Mouse (Mus musculus) ES-E14 (cell line): Measurements from ENCODE around the gene Olfr792. TPM values are rescaled to one million over a fixed set of nuclear protein-coding genes. Genes with fewer than 3 reads are reported as not detected.
A peak's percentile ranks its signal among the peaks of the same experiment; 100 is the strongest.

Source experiments
- DNase-seq: peaks from one replicate; pipeline ENCODE4 v3.0.0-alpha.2; 2013; ENCODE audit warnings: low read depth, low spot score
- H3K27ac ChIP-seq: 2 replicates; pipeline ENCODE4 v1.5.1; 2012; ENCODE audit warnings: low read depth, mild to moderate bottlenecking, low read length, moderate library complexity, mixed read lengths; ENCODE audit not compliant: poor library complexity, insufficient read depth, severe bottlenecking
- H3K36me3 ChIP-seq: 2 replicates; pipeline ENCODE4 v1.6.1; 2012; ENCODE audit warnings: mild to moderate bottlenecking, low read length, moderate library complexity, mixed read lengths; ENCODE audit not compliant: control insufficient read depth, poor library complexity, insufficient read depth, severe bottlenecking
- H3K4me1 ChIP-seq, 2 experiments: fragments of 150-350 bp in 1 of 2; sonication (generic) in 1 of 2; 2 replicates each; pipeline ENCODE4 v1.6.1; 2012; ENCODE audit warnings: low read length in 2 of 2, mild to moderate bottlenecking in 1 of 2, mixed read lengths in 1 of 2; ENCODE audit not compliant: control insufficient read depth in 2 of 2, insufficient read depth in 2 of 2, poor library complexity in 1 of 2
- H3K4me3 ChIP-seq, 2 experiments: fragments of 150-350 bp in 1 of 2; sonication (generic) in 1 of 2; 2 replicates each; pipeline ENCODE4 v1.5.1; 2012; ENCODE audit warnings: low read length in 2 of 2, low read depth in 1 of 2, mild to moderate bottlenecking in 1 of 2, mixed read lengths in 1 of 2; ENCODE audit not compliant: insufficient read depth in 1 of 2, poor library complexity in 1 of 2, severe bottlenecking in 1 of 2
- H3K9ac ChIP-seq: 2 replicates; pipeline ENCODE4 v1.6.1; 2012; ENCODE audit warnings: low read depth, mild to moderate bottlenecking, low read length, mixed read lengths; ENCODE audit not compliant: poor library complexity, insufficient read depth, severe bottlenecking
- H3K9me3 ChIP-seq: fragments of 150-350 bp; sonication (generic); 2 replicates; pipeline ENCODE4 v1.6.1; 2012; ENCODE audit warnings: low read depth, mild to moderate bottlenecking, low read length; ENCODE audit not compliant: control insufficient read depth, insufficient read depth
- CHD2 ChIP-seq: IDR thresholded peaks from 2 replicates; pipeline ENCODE4 v1.6.1; 2014; ENCODE audit warnings: mild to moderate bottlenecking, low read depth, low read length, inconsistent platforms
- HCFC1 ChIP-seq: IDR thresholded peaks from 2 replicates; pipeline ENCODE4 v1.6.1; 2012; ENCODE audit warnings: low read length, inconsistent platforms, borderline replicate concordance; ENCODE audit not compliant: insufficient read depth
- MAFK ChIP-seq: IDR thresholded peaks from 2 replicates; pipeline ENCODE4 v1.6.1; 2014; ENCODE audit warnings: mild to moderate bottlenecking, low read depth, low read length, inconsistent platforms; ENCODE audit not compliant: insufficient read depth
- ZC3H11A ChIP-seq: IDR thresholded peaks from 2 replicates; pipeline ENCODE4 v1.6.1; 2012; ENCODE audit warnings: low read depth, mild to moderate bottlenecking, inconsistent platforms, low read length, borderline replicate concordance
- ZNF384 ChIP-seq: IDR thresholded peaks from 2 replicates; pipeline ENCODE4 v1.6.1; 2012; ENCODE audit warnings: low read depth, low read length, inconsistent platforms
- in situ Hi-C, 2 experiments: fragments of 600-800 bp; cut with MboI; formaldehyde crosslinking; loops; one replicate each; pipeline ENCODE4 v1.15.1; 2025; ENCODE audit warnings: low sequenced_read_pairs in 2 of 2, inconsistent platforms in 1 of 2; ENCODE audit not compliant: unreplicated experiment in 2 of 2
- total RNA-seq: library from RNA; depleted of rRNA; stranded (reverse); fragments of 300-350 nt; gene quantifications from 2 replicates; pipeline ENCODE4 v1.2.3, GENCODE M21; 2012; rRNA removed

The Olfr792 gene
- not detected in 2 replicates for total RNA-seq

DNA sequence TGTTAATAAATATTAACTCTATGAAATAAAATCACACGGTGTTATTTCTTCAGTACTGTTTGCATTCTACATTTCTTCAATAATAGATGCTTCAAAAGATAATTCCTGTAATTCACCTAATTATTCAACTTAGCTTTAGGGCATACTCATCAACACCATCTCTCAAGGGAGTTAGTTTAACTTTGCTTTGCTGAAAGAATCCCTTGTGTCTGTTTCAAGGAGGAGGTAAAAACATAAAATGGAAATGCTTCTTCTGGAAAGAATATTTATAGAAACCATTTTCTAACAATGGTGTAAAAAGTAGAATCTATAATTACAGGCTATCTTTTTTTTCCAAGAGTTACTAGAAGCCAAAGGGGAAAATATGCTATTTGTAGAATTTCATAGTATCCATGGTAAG is at the start of gene Olfr792:
Gene Olfr792 (plus strand): TSS at position 301 of the 400 bp plus-strand sequence.
- no peaks in the 10 kb centered on the region for H3K36me3 ChIP-seq
- in situ Hi-C loops = no loop called here
- TF ChIP-seq CHD2 (no peak), MAFK (no peak), ZNF384 (no peak), ZC3H11A (no peak), HCFC1 (no peak)
- H3K9ac ChIP-seq = no peak within 1 kb of the TSS
- no peak for DNase-seq
- no peak within 1 kb of the TSS for H3K4me3 ChIP-seq
- H3K4me1 ChIP-seq = no peaks in the 10 kb centered on the region
- no peak within 1 kb of the TSS for H3K27ac ChIP-seq
- no peaks in the 10 kb centered on the region; the same call in 1 of the 2 replicates for H3K9me3 ChIP-seq

DNA sequence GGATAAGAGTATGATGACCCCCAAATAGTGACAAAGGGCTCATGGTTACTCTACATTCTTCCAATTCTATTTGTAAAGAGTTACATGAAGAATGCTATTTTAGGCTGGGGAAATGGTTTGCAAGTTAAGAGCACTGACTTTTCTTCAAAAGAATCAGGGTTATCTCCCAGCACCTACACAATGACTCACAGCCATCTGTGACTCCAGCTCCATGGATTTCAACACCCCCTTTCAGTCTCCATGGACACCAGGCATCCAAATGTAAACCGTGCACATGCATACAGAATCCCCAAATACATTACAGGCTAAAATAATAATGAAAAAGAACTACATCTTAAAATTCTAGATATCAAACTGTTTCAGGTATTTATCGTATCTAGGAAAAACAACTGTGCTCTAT is 48.9 kb upstream of the Olfr792 start:
- Histone ChIP-seq H3K36me3 (no peaks in the 10 kb centered on the region), H3K4me3 (no peak overlapping the region), H3K4me1 (no peaks in the 10 kb centered on the region), H3K27ac (no peak overlapping the region), H3K9me3 (no peaks in the 10 kb centered on the region), H3K9ac (no peak overlapping the region)
- DNase-seq = no peak
- TF ChIP-seq HCFC1 (no peak), ZNF384 (no peak), MAFK (no peak), CHD2 (no peak), ZC3H11A (no peak)
- in situ Hi-C loops = no loop called here

DNA sequence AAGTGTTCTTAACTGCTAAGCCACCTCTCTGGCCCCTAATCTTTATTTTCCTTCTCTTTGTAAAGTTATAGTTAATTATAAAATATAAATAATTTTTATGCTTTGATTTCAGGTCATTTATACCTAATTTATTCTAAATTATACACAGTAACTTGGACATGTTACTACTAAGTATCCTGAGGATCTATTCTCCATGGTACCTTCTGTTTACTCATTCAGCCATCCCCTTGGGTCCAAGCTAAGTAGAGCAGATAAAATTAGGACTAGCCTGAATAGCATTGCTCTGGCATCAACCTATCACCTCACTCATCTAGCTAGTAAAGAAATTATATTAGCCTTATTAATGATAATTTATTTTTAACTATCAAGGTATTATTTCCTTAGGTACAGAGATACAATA is 40.8 kb upstream of the Olfr792 start, which contains the start of gene Olfr790:
Gene Olfr790 (plus strand): TSS at position 301 of the 400 bp plus-strand sequence.
- TF ChIP-seq HCFC1 (no peak), CHD2 (no peak), MAFK (no peak), ZC3H11A (no peak), ZNF384 (no peak)
- Histone ChIP-seq H3K36me3 (no peaks in the 10 kb centered on the region), H3K27ac (no peak within 1 kb of the TSS), H3K4me1 (no peaks in the 10 kb centered on the region), H3K4me3 (no peak within 1 kb of the TSS), H3K9me3 (no peaks in the 10 kb centered on the region), H3K9ac (no peak within 1 kb of the TSS)
- no peak for DNase-seq
- in situ Hi-C loops = no loop called here

DNA sequence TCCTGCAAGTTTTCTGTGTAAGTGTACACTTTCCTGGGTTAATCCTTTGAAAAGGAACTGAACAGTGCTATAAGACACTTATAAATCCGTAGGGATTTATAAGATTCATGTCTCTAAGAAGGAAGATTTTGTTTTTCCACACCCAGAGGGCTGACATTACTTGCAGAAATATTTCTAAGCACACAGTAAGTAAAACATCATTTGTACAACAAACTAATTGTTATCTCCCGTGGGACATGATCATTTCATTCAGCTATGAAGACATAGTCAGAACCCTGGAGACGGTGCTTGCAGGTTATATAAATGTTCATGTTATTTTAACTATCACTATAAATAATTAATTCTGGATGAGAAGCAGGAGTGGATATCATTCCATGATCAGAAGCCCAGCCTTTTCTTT is 17.5 kb upstream of the Olfr792 start, which contains the start of gene Olfr791:
Gene Olfr791 (plus strand): TSS at position 301 of the 400 bp plus-strand sequence.
- no peak within 1 kb of the TSS for H3K27ac ChIP-seq
- in situ Hi-C loops = no loop called here
- no peak within 1 kb of the TSS for H3K4me3 ChIP-seq
- H3K36me3 ChIP-seq = no peaks in the 10 kb centered on the region
- no peaks in the 10 kb centered on the region for H3K9me3 ChIP-seq
- no peak for DNase-seq
- TF ChIP-seq HCFC1 (no peak), MAFK (no peak), ZNF384 (no peak), CHD2 (no peak), ZC3H11A (no peak)
- no peaks in the 10 kb centered on the region for H3K4me1 ChIP-seq
- no peak within 1 kb of the TSS for H3K9ac ChIP-seq

DNA sequence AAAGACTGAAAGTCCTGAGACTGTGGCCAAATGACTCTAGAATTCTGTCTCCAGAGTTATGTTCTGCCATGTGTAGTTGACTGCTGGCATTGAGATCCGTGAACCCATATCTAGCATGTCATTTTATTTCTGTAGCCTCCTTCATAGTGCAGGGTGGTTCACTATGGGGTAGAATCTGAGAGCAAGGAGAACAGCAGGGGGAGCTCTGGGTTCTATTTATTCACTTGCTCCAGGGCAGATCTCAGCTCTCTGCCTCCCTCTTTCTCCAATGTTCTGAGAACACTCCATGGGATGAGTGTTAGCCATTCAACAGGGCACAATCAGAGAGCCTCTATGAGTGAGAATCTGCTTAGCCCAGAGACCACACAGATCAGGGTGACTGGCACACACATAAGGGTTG is 10.4 kb downstream of the Olfr792 start:
- TF ChIP-seq ZNF384 (no peak), CHD2 (no peak), ZC3H11A (no peak; the same call in 1 of the 2 replicates), HCFC1 (no peak), MAFK (no peak)
- H3K4me1 ChIP-seq = no peaks in the 10 kb centered on the region
- no peaks in the 10 kb centered on the region; the same call in 1 of the 2 replicates for H3K9me3 ChIP-seq
- peak; percentile 40 for DNase-seq
- H3K27ac ChIP-seq = no peak overlapping the region
- H3K36me3 ChIP-seq = no peaks in the 10 kb centered on the region
- no peak overlapping the region for H3K4me3 ChIP-seq
- in situ Hi-C loops = no loop called here
- H3K9ac ChIP-seq = no peak overlapping the region
